In genomic region chr13:50949545-50950226, GRCm38 (mm10) we compare ENCODE assay signal across 9 mouse cellular contexts.
DNase-seq lines count a peak whose midpoint lies in the region; ATAC-seq and TF ChIP-seq lines count a peak whose summit lies in the region.
"Had no signal": no experiment of that assay in that cellular context is flagged by ENCODE, and none has a peak within 500 bp of the region (broad histone marks: within the 10 kb centered on the region; RNA-seq: fewer than 3 reads in every experiment).

No protein-coding gene starts in this region.

- ATAC-seq in embryonic facial prominence, embryonic 11.5 days (replicated peaks; ENCODE audit: insufficient number of reproducible peaks, low FRiP score, low TSS enrichment, low read depth): no peak

- H3K4me3 ChIP-seq in E14TG2a.4 (replicated peaks; ENCODE audit: low read length): no peak overlapping the region
- no peak overlapping the region for H3K4me3 ChIP-seq in embryonic facial prominence, embryonic 11.5 days (ENCODE audit: low read depth, low read length)
- H3K4me3 ChIP-seq: heart, embryonic 15.5 days had no signal

- H3K9me3 ChIP-seq in E14TG2a.4 (ENCODE audit: low read length): 0 out of 2 replicates have a peak, but pooled peaks cover under 1% of the 10 kb centered on the region
- no peaks in the 10 kb centered on the region for H3K9me3 ChIP-seq in embryonic facial prominence, embryonic 11.5 days (replicated peaks; ENCODE audit: control insufficient read depth, low read length)
- H3K9me3 ChIP-seq: heart, embryonic 15.5 days had no signal

- TF ChIP-seq CTCF in E14TG2a.4 (conservative IDR thresholded peaks at IDR 0.05; ENCODE audit: low read length): peak; percentile 85

- H3K27me3 ChIP-seq in E14TG2a.4 (ENCODE audit: insufficient read depth, low read length): no peaks in the 10 kb centered on the region
- no peaks in the 10 kb centered on the region for H3K27me3 ChIP-seq in embryonic facial prominence, embryonic 11.5 days (ENCODE audit: control insufficient read depth, insufficient read depth, low read length)
- H3K27me3 ChIP-seq: heart, embryonic 15.5 days had no signal

- no peak overlapping the region for H3K4me2 ChIP-seq in embryonic facial prominence, embryonic 11.5 days (ENCODE audit: low read depth, low read length)
- H3K4me2 ChIP-seq: heart, embryonic 15.5 days had no signal

- DNase-seq in adrenal gland, postnatal 4 days (ENCODE audit: low spot score in 2 of 2): peak; percentile 26 to 68
- peak; percentile 88 for DNase-seq in embryonic facial prominence, embryonic 11.5 days (ENCODE audit: low spot score)
- DNase-seq in heart, postnatal 10 days: peak; percentile 86 to 94
- peak; percentile 79 to 93 for DNase-seq in layer of hippocampus, adult 18-20 months (ENCODE audit: low spot score in 2 of 2)
- peak; percentile 86 for DNase-seq in lung, postnatal 10 days
- peak; percentile 64 for DNase-seq in retina, adult 2 months (ENCODE audit: low read depth, low spot score)
- peak; percentile 73 for DNase-seq in thymus, postnatal 14 days

- intact Hi-C loops in heart, postnatal 10 days (cut with DNase I): loop anchor here (1.0 to 5.0 kb wide), 5 partner anchors 153 to 669 kb away; partner anchors contain the start of gene Spin1

- no peak overlapping the region for H3K27ac ChIP-seq in embryonic facial prominence, embryonic 11.5 days (replicated peaks; ENCODE audit: low read depth, low read length)
- H3K27ac ChIP-seq: heart, embryonic 15.5 days had no signal

- no peak overlapping the region for H3K9ac ChIP-seq in embryonic facial prominence, embryonic 11.5 days (replicated peaks; ENCODE audit: low read length)
- H3K9ac ChIP-seq: heart, embryonic 15.5 days had no signal

- WGBS in embryonic facial prominence, embryonic 11.5 days: 45% methylated on average over 6 of the region's 6 CpGs

- no peaks in the 10 kb centered on the region for H3K4me1 ChIP-seq in E14TG2a.4 (replicated peaks; ENCODE audit: low read depth, low read length)
- no peaks in the 10 kb centered on the region for H3K4me1 ChIP-seq in embryonic facial prominence, embryonic 11.5 days (ENCODE audit: control insufficient read depth, insufficient read depth, low read length)
- H3K4me1 ChIP-seq: heart, embryonic 15.5 days had no signal

- no peaks in the 10 kb centered on the region for H3K36me3 ChIP-seq in E14TG2a.4 (ENCODE audit: insufficient read depth, low read length)
- no peaks in the 10 kb centered on the region for H3K36me3 ChIP-seq in embryonic facial prominence, embryonic 11.5 days (replicated peaks; ENCODE audit: control insufficient read depth, insufficient read depth, low read depth, low read length)
- H3K36me3 ChIP-seq: heart, embryonic 15.5 days had no signal
